In genomic region chr14:52103474-52103855, GRCm38 (mm10) we compare ENCODE assay signal across 7 mouse cellular contexts. TPM values are rescaled to one million over a fixed set of nuclear protein-coding genes. Genes with fewer than 3 reads are reported as not detected.
DNase-seq lines count a peak whose midpoint lies in the region; ATAC-seq and TF ChIP-seq lines count a peak whose summit lies in the region.

No protein-coding gene starts in this region.

- H3K4me3 ChIP-seq in lung, adult 2 months (replicated peaks; ENCODE audit: extremely low read depth, low read depth, low read length), result peak overlapping the region; percentile 100
- H3K4me3 ChIP-seq in bone marrow macrophage, adult 2 months (ENCODE audit: insufficient read depth, low read length), result peak overlapping the region; percentile 97
- peak overlapping the region; percentile 97 for H3K4me3 ChIP-seq in liver, adult 2 months (ENCODE audit: insufficient read depth, low read depth, low read length)

- ATAC-seq in erythroid progenitor cell, adult 5-6 weeks (replicated peaks; ENCODE audit: low FRiP score, poor library complexity, severe bottlenecking), result peak; percentile 43
- ATAC-seq in neutrophil, adult 5-6 weeks (ENCODE audit: extremely low read depth, insufficient number of reproducible peaks, low FRiP score, poor library complexity, severe bottlenecking), result peak; percentile 0; the same call in 1 of the 2 replicates

- H3K79me2 ChIP-seq in liver, adult 2 months (ENCODE audit: control insufficient read depth, insufficient read depth, low read length), result peaks cover 24% of the 10 kb centered on the region; the same call in 1 of the 2 replicates

- TF ChIP-seq CTCF in lung, adult 2 months (IDR thresholded peaks at IDR 0.05; ENCODE audit: insufficient read depth, low read length), result no peak
- TF ChIP-seq CTCF in bone marrow macrophage, adult 2 months (IDR thresholded peaks at IDR 0.05; ENCODE audit: low read depth, low read length), result no peak
- no peak for TF ChIP-seq CTCF in liver, adult 2 months (IDR thresholded peaks at IDR 0.05; ENCODE audit: low read depth, low read length)

- under 1% methylated on average over 30 of the region's 30 CpGs for WGBS in lung, adult 2 months
- whole genome bisulfite sequencing in liver, adult 2 months, result under 1% methylated on average over 30 of the region's 30 CpGs

- no peaks in the 10 kb centered on the region for H3K27me3 ChIP-seq in liver, adult 2 months (ENCODE audit: control insufficient read depth, insufficient read depth, low read length)

- H3K27ac ChIP-seq in bone marrow macrophage, adult 2 months (ENCODE audit: insufficient read depth, low read depth, low read length), result peak overlapping the region; percentile 83
- H3K27ac ChIP-seq in liver, adult 2 months (replicated peaks; ENCODE audit: insufficient read depth, low read depth, low read length), result peak overlapping the region; percentile 89

- peaks cover 15% of the 10 kb centered on the region for H3K4me1 ChIP-seq in lung, adult 2 months (ENCODE audit: control insufficient read depth, insufficient read depth, low read length)
- H3K4me1 ChIP-seq in bone marrow macrophage, adult 2 months (ENCODE audit: control insufficient read depth, insufficient read depth, low read length), result peaks cover 30% of the 10 kb centered on the region
- peaks cover 21% of the 10 kb centered on the region for H3K4me1 ChIP-seq in liver, adult 2 months (ENCODE audit: control insufficient read depth, insufficient read depth, low read length)

- no peak for DNase-seq in lung, adult 2 months
- DNase-seq in lung, postnatal 14 days, result no peak
- DNase-seq in liver, adult 2 months (ENCODE audit: extremely low read depth, low read depth, low spot score), result peak; percentile 52
- DNase-seq in layer of hippocampus, postnatal 10 days (ENCODE audit: low spot score in 2 of 2), result no peak

- TF ChIP-seq POLR2A in lung, adult 2 months (IDR thresholded peaks at IDR 0.05; ENCODE audit: borderline replicate concordance, extremely low read depth, low read depth, low read length), result no peak
- no peak for TF ChIP-seq POLR2A in bone marrow macrophage, adult 2 months (IDR thresholded peaks at IDR 0.05; ENCODE audit: borderline replicate concordance, low read depth, low read length)
- no peak for TF ChIP-seq POLR2A in liver, adult 2 months (IDR thresholded peaks at IDR 0.05; ENCODE audit: extremely low read depth, insufficient read depth, low read length)

- peaks cover 7% of the 10 kb centered on the region for H3K36me3 ChIP-seq in liver, adult 2 months (ENCODE audit: control insufficient read depth, insufficient read depth, low read length)

- H3K9ac ChIP-seq in liver, adult 2 months (ENCODE audit: low read depth, low read length), result peak overlapping the region; percentile 93

RNA-seq across cellular contexts. Expression of gene Hnrnpc, which starts 0.4 kb away (rescaled TPM):
- 50.1 and 83.7 TPM in 2 replicates for polyA plus RNA-seq in lung, adult 2 months (2012; rRNA removed)
- 237 and 270 TPM in 2 replicates for polyA plus RNA-seq in bone marrow macrophage, adult 2 months (2012; ENCODE audit: insufficient read depth, insufficient read length, missing spikeins)
- 211 and 286 TPM in 2 replicates for total RNA-seq in erythroid progenitor cell, adult 5-6 weeks (2015; ENCODE audit: low replicate concordance)
- total RNA-seq in erythroid progenitor cell, adult 5-6 weeks (2017; ENCODE audit: low replicate concordance), result 222 and 316 TPM in 2 replicates
- 77.5 and 84.4 TPM in 2 replicates for total RNA-seq in liver, adult 2 months (2014; rRNA removed)
- polyA plus RNA-seq in liver, adult 2 months (2012; rRNA removed), result 50.8 and 55.8 TPM in 2 replicates
- total RNA-seq in neutrophil, adult 5-6 weeks (2017), result 397 and 426 TPM in 2 replicates
- total RNA-seq in layer of hippocampus, postnatal 10 days (2021), result 100 to 1,000 TPM; 213 to 215 TPM

RNA-seq across cellular contexts. Expression of gene Rpgrip1, which starts 7.0 kb away (rescaled TPM):
- polyA plus RNA-seq in lung, adult 2 months (2012; rRNA removed), result 2.5 TPM in 2 replicates
- polyA plus RNA-seq in bone marrow macrophage, adult 2 months (2012; ENCODE audit: insufficient read depth, insufficient read length, missing spikeins), result 1.7 and 3.4 TPM in 2 replicates
- 0.36 and 10.1 TPM in 2 replicates for total RNA-seq in erythroid progenitor cell, adult 5-6 weeks (2015; ENCODE audit: low replicate concordance)
- 1.3 and 9.9 TPM in 2 replicates for total RNA-seq in erythroid progenitor cell, adult 5-6 weeks (2017; ENCODE audit: low replicate concordance)
- 0.55 and 1.2 TPM in 2 replicates for total RNA-seq in liver, adult 2 months (2014; rRNA removed)
- 0.35 and 0.50 TPM in 2 replicates for polyA plus RNA-seq in liver, adult 2 months (2012; rRNA removed)
- total RNA-seq in neutrophil, adult 5-6 weeks (2017), result 42.0 and 46.1 TPM in 2 replicates
- total RNA-seq in layer of hippocampus, postnatal 10 days (2021), result 1 to 10 TPM; 1.8 to 3.3 TPM
